Mouse (Mus musculus): ENCODE measurements around the gene Fzd5.

Gene Fzd5

DNA sequence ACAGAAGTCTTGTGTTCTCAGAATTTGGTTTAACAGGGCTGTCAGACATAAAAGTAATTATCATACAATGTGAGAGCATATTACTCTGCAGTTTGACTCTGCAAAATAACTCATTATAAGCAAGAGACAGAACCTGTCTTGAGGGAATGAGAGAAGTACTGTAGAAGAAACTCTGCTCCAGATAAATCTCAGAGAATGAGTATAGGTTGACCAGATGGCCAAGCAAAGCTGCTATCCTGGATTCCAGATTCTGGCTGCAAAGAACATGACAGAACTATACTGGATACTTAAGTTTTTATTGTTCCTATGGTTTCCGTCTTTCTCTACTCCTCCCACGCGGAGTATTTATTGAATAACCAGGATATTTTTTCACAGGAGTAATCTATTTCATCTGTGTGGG is 54.5 kb downstream of the Fzd5 start:
- no peak for DNase-seq

DNA sequence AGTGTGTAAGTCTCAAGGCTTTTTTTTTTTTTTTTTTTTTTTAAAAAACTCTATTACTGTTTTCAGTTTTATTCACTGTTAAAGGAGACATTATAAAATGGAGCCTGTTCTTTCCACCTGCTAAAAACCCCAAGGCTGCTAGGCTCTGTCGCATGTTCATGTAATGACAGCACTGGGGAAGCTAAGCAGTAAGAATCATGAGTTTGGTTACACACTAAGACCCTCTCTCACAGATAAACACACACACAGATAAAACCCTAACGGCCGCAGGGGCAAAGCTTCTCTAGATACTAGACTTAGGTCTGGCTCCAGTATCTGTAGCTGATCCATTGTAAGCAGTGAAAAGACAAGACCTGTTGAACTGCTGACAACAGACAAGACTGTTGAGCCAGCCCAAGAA is 56.1 kb downstream of the Fzd5 start:
- no peak for DNase-seq
